Mouse (Mus musculus) MEL (cell line): ENCODE measurements around the gene Dnase1l1. TPM values are rescaled to one million over a fixed set of nuclear protein-coding genes. Genes with fewer than 3 reads are reported as not detected.

Experiments used
- DNase-seq: peaks from one replicate; pipeline ENCODE4 v3.0.0; 2011; ENCODE audit warnings: low read depth, low spot score
- H3K27ac ChIP-seq: 2 replicates; pipeline ENCODE4 v1.5.1; 2012; ENCODE audit warnings: low read depth, mild to moderate bottlenecking, control low read depth, low read length, moderate library complexity; ENCODE audit not compliant: control insufficient read depth
- H3K27me3 ChIP-seq, 2 experiments: fragments of 150-350 bp in 1 of 2; sonication (generic) in 1 of 2; 2 replicates each; pipeline ENCODE4 v1.6.1; 2012; ENCODE audit warnings: low read length in 2 of 2, mild to moderate bottlenecking in 2 of 2, improper control_type of control experiment in 1 of 2, moderate library complexity in 1 of 2; ENCODE audit not compliant: insufficient read depth in 2 of 2, control insufficient read depth in 1 of 2
- H3K36me3 ChIP-seq, 2 experiments: 2 replicates each; pipeline ENCODE4 v1.6.1; 2012 to 2014; ENCODE audit warnings: low read length in 2 of 2, improper control_type of control experiment in 1 of 2, inconsistent platforms in 1 of 2, mild to moderate bottlenecking in 1 of 2; ENCODE audit not compliant: insufficient read depth in 2 of 2, control insufficient read depth in 1 of 2
- H3K4me1 ChIP-seq, 2 experiments: fragments of 150-350 bp in 1 of 2; sonication (generic) in 1 of 2; 2 replicates each; pipeline ENCODE4 v1.6.1; 2012; ENCODE audit warnings: low read length in 2 of 2, improper control_type of control experiment in 1 of 2, mild to moderate bottlenecking in 1 of 2; ENCODE audit not compliant: insufficient read depth in 2 of 2, control insufficient read depth in 1 of 2
- H3K4me3 ChIP-seq, 2 experiments: fragments of 150-350 bp in 1 of 2; sonication (generic) in 1 of 2; 2 replicates each; pipeline ENCODE4 v1.5.1; 2012; ENCODE audit warnings: low read depth in 2 of 2, low read length in 2 of 2, mild to moderate bottlenecking in 2 of 2, moderate library complexity in 2 of 2, control low read depth in 1 of 2, improper control_type of control experiment in 1 of 2; ENCODE audit not compliant: control insufficient read depth in 1 of 2, insufficient read depth in 1 of 2
- H3K79me2 ChIP-seq: 2 replicates; pipeline ENCODE4 v1.6.1; 2012; ENCODE audit warnings: mild to moderate bottlenecking, low read length, moderate library complexity; ENCODE audit not compliant: control insufficient read depth, poor library complexity, insufficient read depth
- H3K9ac ChIP-seq: 2 replicates; pipeline ENCODE4 v1.6.1; 2012; ENCODE audit warnings: low read depth, mild to moderate bottlenecking, control low read depth, low read length, moderate library complexity; ENCODE audit not compliant: control insufficient read depth, poor library complexity, severe bottlenecking
- H3K9me3 ChIP-seq: fragments of 150-350 bp; sonication (generic); replicated peaks from 2 replicates; pipeline ENCODE4 v1.6.1; 2012; ENCODE audit warnings: mild to moderate bottlenecking, low read length, improper control_type of control experiment, moderate library complexity; ENCODE audit not compliant: insufficient read depth
- BHLHE40 ChIP-seq: IDR thresholded peaks from 2 replicates; pipeline ENCODE4 v1.6.1; 2012; ENCODE audit warnings: low read depth, mild to moderate bottlenecking, inconsistent platforms, low read length, improper control_type of control experiment, borderline replicate concordance
- E2F4 ChIP-seq: IDR thresholded peaks from 2 replicates; pipeline ENCODE4 v1.6.1; 2011; ENCODE audit warnings: low read depth, low read length, improper control_type of control experiment, borderline replicate concordance
- ELF1 ChIP-seq: IDR thresholded peaks from 2 replicates; pipeline ENCODE4 v1.6.1; 2014; ENCODE audit warnings: low read depth, mild to moderate bottlenecking, inconsistent platforms, low read length, improper control_type of control experiment, moderate library complexity
- EP300 ChIP-seq, 2 experiments: IDR thresholded peaks; 2 replicates each; pipeline ENCODE4 v1.6.1; 2011; ENCODE audit warnings: improper control_type of control experiment in 2 of 2, low read length in 2 of 2, low read depth in 1 of 2, mild to moderate bottlenecking in 1 of 2
- ETS1 ChIP-seq: IDR thresholded peaks from 2 replicates; pipeline ENCODE4 v1.6.1; 2012; ENCODE audit warnings: low read depth, mild to moderate bottlenecking, inconsistent platforms, low read length, improper control_type of control experiment, moderate library complexity
- JUND ChIP-seq: IDR thresholded peaks from 2 replicates; pipeline ENCODE4 v1.6.1; 2011; ENCODE audit warnings: low read depth, mild to moderate bottlenecking, improper control_type of control experiment, low read length
- KAT2A ChIP-seq: conservative IDR thresholded peaks from 2 replicates; pipeline ENCODE4 v1.6.1; 2012; ENCODE audit warnings: low read depth, low read length, improper control_type of control experiment, inconsistent platforms
- MAX ChIP-seq: IDR thresholded peaks from 2 replicates; pipeline ENCODE4 v1.6.1; 2011; ENCODE audit warnings: low read length, improper control_type of control experiment
- MAZ ChIP-seq: IDR thresholded peaks from 2 replicates; pipeline ENCODE4 v1.6.1; 2012; ENCODE audit warnings: low read depth, mild to moderate bottlenecking, inconsistent platforms, low read length, improper control_type of control experiment
- MXI1 ChIP-seq: IDR thresholded peaks from 2 replicates; pipeline ENCODE4 v1.6.1; 2011; ENCODE audit warnings: mild to moderate bottlenecking, low read depth, low read length, improper control_type of control experiment
- MYC ChIP-seq: IDR thresholded peaks from 2 replicates; pipeline ENCODE4 v1.6.1; 2011; ENCODE audit warnings: low read depth, mild to moderate bottlenecking, low read length, improper control_type of control experiment, moderate library complexity
- NELFE ChIP-seq: IDR thresholded peaks from 2 replicates; pipeline ENCODE4 v1.6.1; 2011; ENCODE audit warnings: low read depth, low read length, improper control_type of control experiment
- NRF1 ChIP-seq: IDR thresholded peaks from 2 replicates; pipeline ENCODE4 v1.6.1; 2014; ENCODE audit warnings: low read depth, mild to moderate bottlenecking, inconsistent platforms, low read length, improper control_type of control experiment, moderate library complexity; ENCODE audit not compliant: poor library complexity, insufficient read depth, severe bottlenecking
- POLR2A ChIP-seq, 2 experiments: IDR thresholded peaks; 2 replicates each; pipeline ENCODE4 v1.6.1; 2011 to 2012; ENCODE audit warnings: low read length in 2 of 2, mild to moderate bottlenecking in 2 of 2, control low read depth in 1 of 2, improper control_type of control experiment in 1 of 2, low read depth in 1 of 2, moderate library complexity in 1 of 2; ENCODE audit not compliant: control insufficient read depth in 1 of 2, insufficient read depth in 1 of 2, poor library complexity in 1 of 2
- POLR2AphosphoS2 ChIP-seq: IDR thresholded peaks from 2 replicates; pipeline ENCODE4 v1.6.1; 2011; ENCODE audit warnings: low read length, improper control_type of control experiment
- SIN3A ChIP-seq: IDR thresholded peaks from 2 replicates; pipeline ENCODE4 v1.6.1; 2012; ENCODE audit warnings: low read length, improper control_type of control experiment, inconsistent platforms
- TCF12 ChIP-seq: IDR thresholded peaks from 2 replicates; pipeline ENCODE4 v1.6.1; 2014; ENCODE audit warnings: low read depth, mild to moderate bottlenecking, inconsistent platforms, low read length, improper control_type of control experiment, moderate library complexity
- USF1 ChIP-seq: IDR thresholded peaks from 2 replicates; pipeline ENCODE4 v1.6.1; 2014; ENCODE audit warnings: low read depth, mild to moderate bottlenecking, inconsistent platforms, low read length, improper control_type of control experiment, moderate library complexity
- ZMIZ1 ChIP-seq: IDR thresholded peaks from 2 replicates; pipeline ENCODE4 v1.6.1; 2012; ENCODE audit warnings: low read depth, mild to moderate bottlenecking, inconsistent platforms, low read length, improper control_type of control experiment, moderate library complexity
- polyA plus RNA-seq, 2 experiments: library from polyadenylated mRNA; stranded (reverse) in 1 of 2; unstranded in 1 of 2; fragments of >175 nt in 1 of 2; fragments of >200 nt in 1 of 2; gene quantifications; 2 replicates each; pipeline versions ENCODE4 v1.2.1 to v1.2.4; 2012; ENCODE audit warnings: low replicate concordance in 2 of 2, low read depth in 1 of 2; ENCODE audit not compliant: insufficient read length in 2 of 2, insufficient read depth in 1 of 2, missing spikeins in 1 of 2
- total RNA-seq: library from RNA; depleted of rRNA; stranded (reverse); fragments of 300-350 nt; gene quantifications from 2 replicates; pipeline ENCODE4 v1.2.3, GENCODE M21; 2012

Dnase1l1 gene
- total and polyA plus RNA-seq, 3 experiments: 5.0 to 9.5 TPM; not detected in 1

GRCm38 (mm10) chrX:74281041-74281731, 951 bp downstream of the Dnase1l1 start:
- Histone ChIP-seq H3K27ac (peak overlapping the region; percentile 71), H3K4me3 (peak overlapping the region; percentile 76 to 83), H3K9ac (peak overlapping the region; percentile 85), H3K27me3 (no peaks in the 10 kb centered on the region), H3K36me3 (peaks cover 0 to 13% of the 10 kb centered on the region in 2 experiments; a peak in 3 of 4 replicates), H3K9me3 (no peaks in the 10 kb centered on the region), H3K4me1 (peaks cover 0 to 13% of the 10 kb centered on the region in 2 experiments; a peak in 2 of 4 replicates), H3K79me2 (peaks cover 13% of the 10 kb centered on the region)
- TF ChIP-seq MAZ: peak; percentile 35; the same call in 1 of the 2 replicates
- 0 out of 2 replicates have a peak, but pooled peaks have one; percentile 19 for TF ChIP-seq ETS1
- 0 out of 2 replicates have a peak, but pooled peaks have one; percentile 60 for TF ChIP-seq POLR2AphosphoS2
- TF ChIP-seq TCF12: no peak
- TF ChIP-seq NRF1: 0 out of 2 replicates have a peak, but pooled peaks have one; percentile 18
- TF ChIP-seq NELFE: peak; percentile 45; the same call in 1 of the 2 replicates
- peak; percentile 8; the same call in 1 of the 2 replicates for TF ChIP-seq MXI1
- no peak for TF ChIP-seq KAT2A
- TF ChIP-seq MAX: peak; percentile 16; the same call in 1 of the 2 replicates
- TF ChIP-seq POLR2A (IDR thresholded peaks at IDR 0.05; ENCODE audit: control insufficient read depth in 1 of 2, insufficient read depth in 1 of 2, low read depth in 1 of 2, low read length in 2 of 2, poor library complexity in 1 of 2): peak in 1 of 2 experiments; percentile 57; a peak in 1 of 4 replicates
- peak; percentile 40 for DNase-seq

GRCm38 (mm10) chrX:74277916-74278315, 4.2 kb downstream of the Dnase1l1 start:
- peaks cover 3% of the 10 kb centered on the region for H3K79me2 ChIP-seq
- no peak overlapping the region for H3K9ac ChIP-seq
- peaks cover 0 to 10% of the 10 kb centered on the region in 2 experiments; a peak in 2 of 4 replicates for H3K36me3 ChIP-seq
- peak overlapping the region; percentile 61 for H3K27ac ChIP-seq
- peak; percentile 86 for DNase-seq
- TF ChIP-seq ETS1 (peak; percentile 75), JUND (peak; percentile 81; the same call in 1 of the 2 replicates), MYC (peak; percentile 53; the same call in 1 of the 2 replicates), E2F4 (no peak), ELF1 (no peak), USF1 (0 out of 2 replicates have a peak, but pooled peaks have one; percentile 14), SIN3A (peak; percentile 45; the same call in 1 of the 2 replicates), EP300 (IDR thresholded peaks at IDR 0.05; ENCODE audit: low read depth in 1 of 2, low read length in 2 of 2) (peak in 1 of 2 experiments; percentile 35; a peak in 1 of 4 replicates), ZMIZ1 (no peak), BHLHE40 (peak; percentile 23; the same call in 1 of the 2 replicates)
- TF ChIP-seq, all 39 proteins: peak for 7
- H3K27me3 ChIP-seq: no peaks in the 10 kb centered on the region
- H3K4me3 ChIP-seq: no peak overlapping the region
- no peaks in the 10 kb centered on the region for H3K9me3 ChIP-seq
- H3K4me1 ChIP-seq: peaks cover 0 to 8% of the 10 kb centered on the region in 2 experiments; a peak in 2 of 4 replicates
